Mouse (Mus musculus) embryonic fibroblast, embryonic 13.5 days (primary cell): ENCODE measurements at regions not wholly inside any gene's neighbourhood (a gene's known extent, or its start where the extent isn't known, plus 50 kb on each side); places are given as distances from the start of the nearest gene placed in this dataset.

Experiments
- CTCF ChIP-seq: IDR thresholded peaks from 2 replicates; pipeline ENCODE4 v1.5.1; 2011; ENCODE audit warnings: mild to moderate bottlenecking, control low read depth, low read length, moderate library complexity, borderline replicate concordance; ENCODE audit not compliant: insufficient read depth
- POLR2A ChIP-seq: IDR thresholded peaks from 2 replicates; pipeline ENCODE4 v1.6.1; 2011; ENCODE audit warnings: low read depth, mild to moderate bottlenecking, control low read depth, low read length, moderate library complexity

GRCm38 (mm10) chr1:23491041-23491440 lies 93.5 kb upstream of the Ogfrl1 start:
- TF ChIP-seq CTCF (no peak), POLR2A (no peak)
